Mouse (Mus musculus): ENCODE data around the gene Vps37c.

- no peak for TF ChIP-seq CTCF (conservative IDR thresholded peaks at IDR 0.05; ENCODE audit: insufficient read depth, insufficient read length, low read depth, low read length)
- TF ChIP-seq POLR2A (IDR thresholded peaks at IDR 0.05; ENCODE audit: low read depth, low read length): no peak
These were observed 2.6 kb downstream of the Vps37c start for GRCm38 (mm10) chr19:10691121-10691520.
